Mouse (Mus musculus) embryonic facial prominence, embryonic 14.5 days (tissue): ENCODE measurements around the gene Cib4. TPM values are rescaled to one million over a fixed set of nuclear protein-coding genes. Genes with fewer than 3 reads are reported as not detected.
A peak's percentile ranks its signal among the peaks of the same experiment; 100 is the strongest.

Experiments
- ATAC-seq: fragments of 200-750 bp; cut with Nextera tagmentation; 2 replicates; pipeline ENCODE4 v1.8.0; 2017; ENCODE audit warnings: low read depth, moderate number of reproducible peaks, moderate TSS enrichment
- DNase-seq: peaks from one replicate; pipeline ENCODE4 v3.0.0-alpha.2; 2015; ENCODE audit warnings: low spot score
- H3K27ac ChIP-seq: fragments of 300-500 bp; sonication (generic); replicated peaks from 2 replicates; pipeline ENCODE4 v1.5.1; 2014; ENCODE audit warnings: low read depth, mild to moderate bottlenecking, low read length, moderate library complexity
- H3K27me3 ChIP-seq: fragments of 300-500 bp; sonication (generic); replicated peaks from 2 replicates; pipeline ENCODE4 v1.6.1; 2014; ENCODE audit warnings: low read length; ENCODE audit not compliant: control insufficient read depth, insufficient read depth
- H3K36me3 ChIP-seq: fragments of 300-500 bp; sonication (generic); 2 replicates; pipeline ENCODE4 v1.6.1; 2014; ENCODE audit warnings: low read length, mixed read lengths; ENCODE audit not compliant: control insufficient read depth, insufficient read depth
- H3K4me1 ChIP-seq: fragments of 300-500 bp; sonication (generic); 2 replicates; pipeline ENCODE4 v1.6.1; 2014; ENCODE audit warnings: antibody characterized with exemption, low read length; ENCODE audit not compliant: control insufficient read depth, insufficient read depth
- H3K4me2 ChIP-seq: fragments of 300-500 bp; sonication (generic); 2 replicates; pipeline ENCODE4 v1.6.1; 2014; ENCODE audit warnings: low read depth, mild to moderate bottlenecking, low read length, moderate library complexity, mixed read lengths
- H3K4me3 ChIP-seq: fragments of 300-500 bp; sonication (generic); 2 replicates; pipeline ENCODE4 v1.5.1; 2014; ENCODE audit warnings: low read depth, mild to moderate bottlenecking, low read length
- H3K9ac ChIP-seq: fragments of 300-500 bp; sonication (generic); 2 replicates; pipeline ENCODE4 v1.6.1; 2014; ENCODE audit warnings: low read depth, mild to moderate bottlenecking, low read length, moderate library complexity, mixed read lengths
- H3K9me3 ChIP-seq: fragments of 300-500 bp; sonication (generic); 2 replicates; pipeline ENCODE4 v1.6.1; 2016; ENCODE audit warnings: low read length; ENCODE audit not compliant: control insufficient read depth
- WGBS: fragments of 180-500 bp; shearing (Covaris S2); extraction: QIAGEN DNeasy Blood & Tissue Kit; methylation state at CpG from one replicate; pipeline ENCODE4 v1.1.7; 2014; 5-methylcytosine and 5-hydroxymethylcytosine counted together
- polyA plus RNA-seq: library from polyadenylated mRNA; unstranded; fragments of >200 nt; fragmentation: Nextera tagmentation; extraction: Ambion mirVana; gene quantifications from 2 replicates; pipeline ENCODE4 v1.2.1, GENCODE M21; 2014

Gene Cib4
- polyA plus RNA-seq, 1 experiment from 2014 or later: not detected

- DNase-seq (no peak), ATAC-seq (no peak)
- Histone ChIP-seq H3K27ac (no peak overlapping the region), H3K4me2 (no peak overlapping the region), H3K27me3 (peaks cover 43% of the 10 kb centered on the region), H3K4me1 (peaks cover 9% of the 10 kb centered on the region), H3K9me3 (no peaks in the 10 kb centered on the region), H3K36me3 (no peaks in the 10 kb centered on the region), H3K4me3 (no peak overlapping the region), H3K9ac (no peak overlapping the region)
- WGBS: 75% methylated on average over 3 of the region's 3 CpGs
These were observed 43.9 kb upstream of the Cib4 start for GRCm38 (mm10) chr5:30589546-30589945.

- DNase-seq (no peak), ATAC-seq (no peak)
- Histone ChIP-seq H3K27me3 (peaks cover 43% of the 10 kb centered on the region), H3K4me3 (peak overlapping the region; percentile 41), H3K9ac (0 out of 2 replicates have a peak overlapping the region, but pooled peaks have one; percentile 50), H3K4me1 (peaks cover 9% of the 10 kb centered on the region), H3K4me2 (peak overlapping the region; percentile 95), H3K9me3 (no peaks in the 10 kb centered on the region), H3K36me3 (no peaks in the 10 kb centered on the region), H3K27ac (no peak overlapping the region)
- WGBS: 37% methylated on average over 4 of the region's 4 CpGs
These were observed 43.4 kb upstream of the Cib4 start for GRCm38 (mm10) chr5:30589069-30589468.

- Histone ChIP-seq H3K4me3 (peak overlapping the region; percentile 41), H3K9me3 (no peaks in the 10 kb centered on the region), H3K36me3 (no peaks in the 10 kb centered on the region), H3K27me3 (peaks cover 43% of the 10 kb centered on the region), H3K9ac (peak overlapping the region; percentile 50), H3K4me2 (peak overlapping the region; percentile 95), H3K27ac (no peak overlapping the region), H3K4me1 (peaks cover 9% of the 10 kb centered on the region)
- DNase-seq: peak; percentile 61
- peak; percentile 64 for ATAC-seq
- WGBS: 0% methylated on average over 26 of the region's 70 CpGs
These were observed 42.8 kb upstream of the Cib4 start for GRCm38 (mm10) chr5:30588301-30588968.

GRCm38 (mm10) chr5:30587681-30588300 lies 42.2 kb upstream of the Cib4 start, which contains the start of gene Kcnk3:
Gene Kcnk3 (plus strand): TSS chr5:30588170.
- Histone ChIP-seq H3K4me2 (peak within 1 kb of the TSS; percentile 95), H3K27ac (no peak within 1 kb of the TSS), H3K4me3 (peak within 1 kb of the TSS; percentile 41), H3K9me3 (no peaks in the 10 kb centered on the region), H3K9ac (peak within 1 kb of the TSS; percentile 50), H3K4me1 (peaks cover 9% of the 10 kb centered on the region), H3K27me3 (peaks cover 43% of the 10 kb centered on the region), H3K36me3 (no peaks in the 10 kb centered on the region)
- peak; percentile 48 for DNase-seq
- 0% methylated on average over 5 of the region's 54 CpGs for WGBS
- peak; percentile 76 for ATAC-seq

- no peak overlapping the region for H3K27ac ChIP-seq
- no peak overlapping the region for H3K4me2 ChIP-seq
- no peaks in the 10 kb centered on the region for H3K9me3 ChIP-seq
- DNase-seq (no peak), ATAC-seq (no peak)
- no peak overlapping the region for H3K9ac ChIP-seq
- peaks cover 9% of the 10 kb centered on the region for H3K4me1 ChIP-seq
- WGBS: 38% methylated on average over 2 of the region's 2 CpGs
- no peak overlapping the region for H3K4me3 ChIP-seq
- H3K36me3 ChIP-seq: no peaks in the 10 kb centered on the region
- peaks cover 43% of the 10 kb centered on the region for H3K27me3 ChIP-seq
These were observed 41.5 kb upstream of the Cib4 start for GRCm38 (mm10) chr5:30587101-30587500.

GRCm38 (mm10) chr5:30586616-30587015 lies 41.0 kb upstream of the Cib4 start:
- H3K4me1 ChIP-seq: peaks cover 9% of the 10 kb centered on the region
- H3K9ac ChIP-seq: no peak overlapping the region

GRCm38 (mm10) chr5:30582017-30582416 lies 36.4 kb upstream of the Cib4 start:
- Histone ChIP-seq H3K36me3 (no peaks in the 10 kb centered on the region), H3K27me3 (peaks cover 2% of the 10 kb centered on the region; the same call in 1 of the 2 replicates), H3K4me2 (no peak overlapping the region), H3K4me1 (no peaks in the 10 kb centered on the region), H3K4me3 (no peak overlapping the region), H3K9ac (no peak overlapping the region), H3K9me3 (no peaks in the 10 kb centered on the region), H3K27ac (no peak overlapping the region)
- DNase-seq (no peak), ATAC-seq (no peak)
- 86% methylated on average over 5 of the region's 5 CpGs for WGBS

More at GRCm38 (mm10) chr5:30586616-30587015, 41.0 kb upstream of the Cib4 start:
- no peak overlapping the region for H3K4me2 ChIP-seq
- DNase-seq (no peak), ATAC-seq (no peak)
- 65% methylated on average over 2 of the region's 3 CpGs for WGBS
- no peak overlapping the region for H3K27ac ChIP-seq
- H3K4me3 ChIP-seq: no peak overlapping the region
- H3K27me3 ChIP-seq: peaks cover 41% of the 10 kb centered on the region
- no peaks in the 10 kb centered on the region for H3K36me3 ChIP-seq
- no peaks in the 10 kb centered on the region for H3K9me3 ChIP-seq

- ATAC-seq (no peak), DNase-seq (no peak)
- H3K36me3 ChIP-seq: no peaks in the 10 kb centered on the region
- H3K9me3 ChIP-seq: no peaks in the 10 kb centered on the region
- no peaks in the 10 kb centered on the region for H3K27me3 ChIP-seq
- no peak overlapping the region for H3K4me3 ChIP-seq
- H3K27ac ChIP-seq: no peak overlapping the region
- H3K4me2 ChIP-seq: no peak overlapping the region
- H3K4me1 ChIP-seq: no peaks in the 10 kb centered on the region
- no peak overlapping the region for H3K9ac ChIP-seq
- WGBS: 49% methylated on average over 6 of the region's 6 CpGs
These were observed 35.1 kb upstream of the Cib4 start for GRCm38 (mm10) chr5:30580725-30581124.
